Mouse (Mus musculus): ENCODE measurements around the gene Vezf1. TPM values are rescaled to one million over a fixed set of nuclear protein-coding genes. Genes with fewer than 3 reads are reported as not detected.

Gene Vezf1
- total RNA-seq (2023) = 10 to 100 TPM; 73.2 to 79.8 TPM

DNA sequence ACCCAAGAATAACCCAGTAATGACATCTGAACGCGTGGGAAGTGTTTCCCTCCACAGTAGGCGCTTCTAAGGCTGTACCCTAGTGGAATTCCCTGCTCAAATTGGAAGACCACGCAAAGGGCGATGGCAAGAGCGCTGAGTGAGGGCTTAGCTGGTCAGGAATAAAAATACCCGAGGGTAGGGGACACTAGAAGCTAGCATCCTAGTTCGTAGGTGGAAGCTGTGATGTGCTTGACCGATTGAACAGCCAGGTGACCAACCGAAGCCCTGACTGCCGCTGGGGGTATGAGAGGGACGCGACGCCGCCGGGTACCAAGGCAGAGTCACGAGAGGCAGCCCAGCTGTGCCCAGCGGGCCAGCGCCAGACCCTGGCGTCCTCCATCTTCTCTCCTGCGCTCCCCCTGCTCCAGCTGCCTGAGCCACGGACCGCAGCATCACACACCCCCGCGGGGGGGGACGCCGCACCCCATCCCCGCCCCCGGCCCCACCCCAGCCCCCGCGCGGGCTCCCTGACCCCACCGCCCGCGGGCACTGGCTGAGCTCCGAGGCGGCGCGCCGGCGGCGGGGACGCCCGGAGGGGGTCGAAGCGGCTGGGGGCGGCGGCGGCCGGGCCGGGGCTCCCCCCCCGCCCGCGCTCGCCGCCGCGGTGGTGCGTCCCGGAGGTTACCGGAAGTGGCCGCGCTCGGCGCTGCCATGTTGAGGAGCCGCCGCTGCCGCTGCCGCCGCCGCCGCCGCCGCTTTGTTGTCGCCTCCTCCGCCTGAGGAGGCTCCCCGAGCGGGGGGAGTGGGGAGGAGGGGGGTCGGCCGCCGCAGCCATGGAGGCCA lies at the start of gene Vezf1:
TSS of gene Vezf1 (plus strand) at position 694 of the 825 bp plus-strand sequence.

DNA sequence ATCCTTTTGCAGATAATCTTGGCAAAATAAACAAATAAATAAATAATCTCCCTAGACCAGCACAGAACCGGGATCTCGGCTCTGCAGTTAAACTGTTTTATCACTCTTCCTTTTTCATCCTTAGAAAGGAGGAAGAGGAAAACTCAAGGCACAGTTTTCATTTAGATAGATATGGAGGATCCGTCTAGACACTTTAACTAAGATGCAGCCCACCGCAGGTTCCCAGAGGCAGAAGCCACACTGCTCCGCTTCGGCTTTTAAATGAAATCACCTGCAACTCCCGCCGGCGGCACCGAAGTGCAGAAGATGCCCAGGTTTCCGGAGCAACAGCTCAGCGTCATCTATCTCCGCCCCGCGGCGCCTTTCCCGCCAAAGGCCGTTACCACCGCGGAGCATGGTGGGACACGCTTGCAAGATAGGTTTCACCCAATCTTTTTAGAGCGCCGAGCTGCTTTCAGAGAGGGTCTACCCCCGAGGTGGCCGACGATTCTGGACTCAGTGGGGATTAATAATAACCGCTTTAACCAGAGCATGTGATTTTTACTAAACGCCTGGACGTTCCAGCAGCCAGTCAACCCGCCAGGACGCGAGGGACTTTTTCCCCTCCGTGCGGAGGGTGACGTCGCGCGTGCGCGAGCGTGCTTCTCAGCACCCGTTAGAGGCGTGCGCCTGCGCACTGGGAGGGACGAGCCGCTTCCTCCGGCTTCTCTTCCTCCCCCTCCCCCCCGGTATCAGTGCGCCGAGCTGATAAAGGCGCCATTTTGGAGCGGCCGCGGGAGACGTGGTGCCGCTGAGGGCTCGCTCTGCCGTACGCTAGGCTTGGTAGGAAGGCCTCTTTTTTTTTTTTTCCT lies 20.9 kb upstream of the Vezf1 start, which contains the start of gene Srsf1:
TSS of gene Srsf1 (plus strand) at position 430 of the 851 bp plus-strand sequence.

DNA sequence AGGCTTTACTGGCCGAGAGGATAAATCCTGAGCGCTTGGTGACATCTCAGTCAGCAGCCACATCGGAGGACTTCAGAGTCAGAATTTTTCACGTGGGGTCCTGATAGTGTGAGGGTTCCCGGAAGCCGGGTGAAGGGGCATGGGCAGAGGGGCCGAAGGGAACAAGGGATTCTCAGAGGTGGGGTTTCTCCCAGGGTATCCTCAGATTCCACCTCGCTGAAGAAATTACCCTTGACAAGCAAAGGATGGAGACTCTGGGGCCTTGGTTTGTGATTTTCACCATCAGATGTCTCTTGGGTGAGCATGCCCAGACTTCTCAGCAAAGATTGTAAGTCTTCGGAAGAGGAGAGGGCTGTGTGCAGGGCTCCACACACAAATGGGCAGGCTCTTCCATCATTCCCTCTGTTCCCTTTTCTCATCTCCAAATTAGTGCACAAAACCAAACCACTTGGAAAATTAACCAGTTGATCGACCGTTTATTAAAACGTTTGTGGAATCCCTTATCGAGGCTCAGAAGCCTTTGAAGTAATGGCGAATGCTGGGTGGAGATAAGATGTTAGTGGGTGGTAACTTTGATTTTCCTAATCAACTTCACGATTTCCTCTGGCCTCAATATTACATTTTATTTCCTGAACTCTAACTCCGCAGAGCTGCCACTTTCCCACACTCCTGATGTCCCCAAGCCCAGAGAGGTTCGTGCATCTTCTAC lies 30.1 kb downstream of the Vezf1 start, which contains the start of gene Cuedc1:
TSS of gene Cuedc1 (plus strand) at position 38 of the 709 bp plus-strand sequence.

Other genes with a start within 250 kb of the Vezf1 start
- gene Lpo, start 240.0 kb upstream of the Vezf1 start, total RNA-seq (2023) = not detected
- gene Mks1, start 215.1 kb upstream of the Vezf1 start, total RNA-seq (2023) = 10 to 100 TPM; 20.0 to 22.1 TPM
- not detected for gene Epx, start 192.7 kb upstream of the Vezf1 start, total RNA-seq (2023)
- not detected for gene Olfr462, start 176.0 kb upstream of the Vezf1 start, total RNA-seq (2023)
- not detected for gene Olfr463, start 170.9 kb upstream of the Vezf1 start, total RNA-seq (2023)
- gene Olfr464, start 147.3 kb upstream of the Vezf1 start, total RNA-seq (2023) = not detected
- gene Dynll2, start 80.7 kb upstream of the Vezf1 start, total RNA-seq (2023) = 10 to 100 TPM; 12.1 to 13.3 TPM
- 100 to 1,000 TPM; 370 to 375 TPM for gene Srsf1, start 20.9 kb upstream of the Vezf1 start, total RNA-seq (2023)
- gene Cuedc1, start 29.8 kb downstream of the Vezf1 start, total RNA-seq (2023) = 1 to 10 TPM; 5.4 to 8.3 TPM
- gene Mrps23, start 136.1 kb downstream of the Vezf1 start, total RNA-seq (2023) = 10 to 100 TPM; 60.6 to 62.7 TPM
- gene Ccdc182, start 225.8 kb downstream of the Vezf1 start, total RNA-seq (2023) = not detected